Mouse (Mus musculus) liver, embryonic 14.5 days (tissue): ENCODE measurements around the gene Tmem98. TPM values are rescaled to one million over a fixed set of nuclear protein-coding genes. Genes with fewer than 3 reads are reported as not detected.

Experiments used
- ATAC-seq: fragments of 200-750 bp; cut with Nextera tagmentation; 2 replicates; pipeline ENCODE4 v1.8.0; 2017; ENCODE audit warnings: moderate number of reproducible peaks, mild to moderate bottlenecking, moderate library complexity; ENCODE audit not compliant: insufficient read depth
- DNase-seq, 3 experiments: peaks; one replicate each; pipeline ENCODE4 v3.0.0-alpha.2; 2012 to 2013; ENCODE audit warnings: low read depth in 3 of 3, low spot score in 3 of 3
- H3K27ac ChIP-seq: fragments of 300-500 bp; sonication (generic); 2 replicates; pipeline ENCODE4 v1.5.1; 2014; ENCODE audit warnings: moderate library complexity, mild to moderate bottlenecking, control low read depth, inconsistent platforms
- H3K27me3 ChIP-seq: fragments of 300-500 bp; sonication (generic); 2 replicates; pipeline ENCODE4 v1.6.1; 2014; ENCODE audit warnings: mild to moderate bottlenecking, low read length, moderate library complexity; ENCODE audit not compliant: control insufficient read depth, insufficient read depth
- H3K36me3 ChIP-seq: fragments of 300-500 bp; sonication (generic); replicated peaks from 2 replicates; pipeline ENCODE4 v1.6.1; 2014; ENCODE audit warnings: low read depth; ENCODE audit not compliant: control insufficient read depth, insufficient read depth
- H3K4me1 ChIP-seq, 2 experiments: fragments of 200-500 bp in 1 of 2; fragments of 300-500 bp in 1 of 2; sonication (generic) in 1 of 2; replicated peaks; 2 replicates each; pipeline ENCODE4 v1.6.1; 2012 to 2014; ENCODE audit warnings: antibody characterized with exemption in 1 of 2, inconsistent platforms in 1 of 2, low read length in 1 of 2; ENCODE audit not compliant: control insufficient read depth in 2 of 2, insufficient read depth in 2 of 2
- H3K4me2 ChIP-seq: fragments of 300-500 bp; sonication (generic); 2 replicates; pipeline ENCODE4 v1.6.1; 2014; ENCODE audit warnings: low read depth, mild to moderate bottlenecking, control low read depth, moderate library complexity
- H3K4me3 ChIP-seq, 2 experiments: fragments of 200-500 bp in 1 of 2; fragments of 300-500 bp in 1 of 2; sonication (generic) in 1 of 2; 2 replicates each; pipeline ENCODE4 v1.5.1; 2012 to 2014; ENCODE audit warnings: low read depth in 2 of 2, low read length in 2 of 2, mild to moderate bottlenecking in 2 of 2, control low read depth in 1 of 2, inconsistent platforms in 1 of 2, moderate library complexity in 1 of 2; ENCODE audit not compliant: insufficient read depth in 1 of 2
- H3K9ac ChIP-seq: fragments of 300-500 bp; sonication (generic); replicated peaks from 2 replicates; pipeline ENCODE4 v1.6.1; 2014; ENCODE audit warnings: mild to moderate bottlenecking, control low read depth, moderate library complexity
- H3K9me3 ChIP-seq: fragments of 300-500 bp; sonication (generic); 2 replicates; pipeline ENCODE4 v1.6.1; 2016; ENCODE audit warnings: low read length, mixed read lengths; ENCODE audit not compliant: control insufficient read depth
- CTCF ChIP-seq: IDR thresholded peaks from 2 replicates; pipeline ENCODE4 v1.5.1; 2016; ENCODE audit warnings: antibody characterized with exemption, low read depth, control low read depth
- EP300 ChIP-seq: IDR thresholded peaks from 2 replicates; pipeline ENCODE4 v1.6.1; 2016; ENCODE audit warnings: antibody characterized with exemption, low read depth
- WGBS: fragments of 180-500 bp; shearing (Covaris S2); extraction: QIAGEN DNeasy Blood & Tissue Kit; methylation state at CpG from one replicate; pipeline ENCODE4 v1.1.7; 2014; ENCODE audit not compliant: insufficient replicate concordance; 5-methylcytosine and 5-hydroxymethylcytosine counted together
- polyA plus RNA-seq, 2 experiments: library from polyadenylated mRNA; depleted of rRNA in 1 of 2; stranded (reverse) in 1 of 2; unstranded in 1 of 2; fragments of >200 nt; fragmentation: Nextera tagmentation in 1 of 2; extraction: Ambion mirVana in 1 of 2; gene quantifications; 2 replicates each; pipeline versions ENCODE4 v1.2.1 to v1.2.3; 2012 to 2014

The Tmem98 gene
- polyA plus RNA-seq, 2 experiments: 5.5 to 7.3 TPM

- ATAC-seq (peak; percentile 66; the same call in 1 of the 2 replicates), DNase-seq (no peak)
- Histone ChIP-seq H3K4me3 (no peak overlapping the region), H3K36me3 (no peaks in the 10 kb centered on the region), H3K27ac (0 out of 2 replicates have a peak overlapping the region, but pooled peaks have one; percentile 13), H3K4me2 (peak overlapping the region; percentile 3; the same call in 1 of the 2 replicates), H3K27me3 (no peaks in the 10 kb centered on the region), H3K4me1 (peaks cover 26 to 27% of the 10 kb centered on the region in 2 experiments), H3K9me3 (no peaks in the 10 kb centered on the region), H3K9ac (no peak overlapping the region; the same call in 1 of the 2 replicates)
- 41% methylated on average over 3 of the region's 3 CpGs for WGBS
- TF ChIP-seq CTCF (no peak), EP300 (no peak)
Measured at GRCm38 (mm10) chr11:80790413-80790812, 19.6 kb upstream of the Tmem98 start.

GRCm38 (mm10) chr11:80791677-80792432, 18.1 kb upstream of the Tmem98 start:
- no peak overlapping the region for H3K9ac ChIP-seq
- H3K4me2 ChIP-seq: no peak overlapping the region
- no peak overlapping the region for H3K4me3 ChIP-seq
- DNase-seq (no peak), ATAC-seq (no peak)
- H3K36me3 ChIP-seq: no peaks in the 10 kb centered on the region
- H3K4me1 ChIP-seq: peaks cover 14 to 15% of the 10 kb centered on the region in 2 experiments
- no peak overlapping the region for H3K27ac ChIP-seq
- no peaks in the 10 kb centered on the region for H3K9me3 ChIP-seq
- no peaks in the 10 kb centered on the region for H3K27me3 ChIP-seq
- TF ChIP-seq EP300 (no peak), CTCF (no peak)
- WGBS: 31% methylated on average over 3 of the region's 3 CpGs

- 78% methylated on average over 4 of the region's 4 CpGs for WGBS
- H3K9me3 ChIP-seq: no peaks in the 10 kb centered on the region
Measured at GRCm38 (mm10) chr11:80793386-80793785, 16.6 kb upstream of the Tmem98 start.

GRCm38 (mm10) chr11:80794290-80794689, 15.7 kb upstream of the Tmem98 start:
- H3K4me1 ChIP-seq: peaks cover 14 to 15% of the 10 kb centered on the region in 2 experiments
- WGBS: 42% methylated on average over 4 of the region's 4 CpGs
- H3K4me3 ChIP-seq: no peak overlapping the region
- no peaks in the 10 kb centered on the region for H3K36me3 ChIP-seq
- no peak overlapping the region for H3K4me2 ChIP-seq
- H3K9me3 ChIP-seq: no peaks in the 10 kb centered on the region
- ATAC-seq: 0 out of 2 replicates have a peak, but pooled peaks have one; percentile 25
- H3K9ac ChIP-seq: no peak overlapping the region
- no peak overlapping the region for H3K27ac ChIP-seq
- no peak for DNase-seq
- no peak for TF ChIP-seq CTCF
- no peak for TF ChIP-seq EP300
- no peaks in the 10 kb centered on the region for H3K27me3 ChIP-seq

More at GRCm38 (mm10) chr11:80793386-80793785, 16.6 kb upstream of the Tmem98 start:
- Histone ChIP-seq H3K9ac (no peak overlapping the region), H3K4me1 (peaks cover 14 to 15% of the 10 kb centered on the region in 2 experiments), H3K27me3 (no peaks in the 10 kb centered on the region), H3K4me3 (no peak overlapping the region), H3K4me2 (no peak overlapping the region), H3K27ac (no peak overlapping the region), H3K36me3 (no peaks in the 10 kb centered on the region)
- no peak for DNase-seq
- ATAC-seq: no peak
- no peak for TF ChIP-seq CTCF

GRCm38 (mm10) chr11:80795431-80795830, 14.5 kb upstream of the Tmem98 start:
- WGBS: 61% methylated on average over 8 of the region's 8 CpGs
- H3K4me1 ChIP-seq: peaks cover 8 to 9% of the 10 kb centered on the region in 2 experiments
- H3K27ac ChIP-seq: no peak overlapping the region
- no peaks in the 10 kb centered on the region for H3K9me3 ChIP-seq
- H3K36me3 ChIP-seq: no peaks in the 10 kb centered on the region
- H3K27me3 ChIP-seq: no peaks in the 10 kb centered on the region
- no peak overlapping the region for H3K4me3 ChIP-seq
- ATAC-seq (no peak), DNase-seq (no peak)
- H3K4me2 ChIP-seq: no peak overlapping the region
- H3K9ac ChIP-seq: no peak overlapping the region
- no peak for TF ChIP-seq EP300
